Mouse (Mus musculus) heart, postnatal 0 days (tissue): ENCODE measurements at regions not wholly inside any gene's neighbourhood (a gene's known extent, or its start where the extent isn't known, plus 50 kb on each side); places are given as distances from the start of the nearest gene placed in this dataset.

Source experiments
- CTCF ChIP-seq: IDR thresholded peaks from 2 replicates; pipeline ENCODE4 v1.5.1; 2016; ENCODE audit warnings: antibody characterized with exemption, control low read depth, low read depth
- EP300 ChIP-seq: IDR thresholded peaks from 2 replicates; pipeline ENCODE4 v1.6.1; 2016; ENCODE audit warnings: antibody characterized with exemption, low read depth

DNA sequence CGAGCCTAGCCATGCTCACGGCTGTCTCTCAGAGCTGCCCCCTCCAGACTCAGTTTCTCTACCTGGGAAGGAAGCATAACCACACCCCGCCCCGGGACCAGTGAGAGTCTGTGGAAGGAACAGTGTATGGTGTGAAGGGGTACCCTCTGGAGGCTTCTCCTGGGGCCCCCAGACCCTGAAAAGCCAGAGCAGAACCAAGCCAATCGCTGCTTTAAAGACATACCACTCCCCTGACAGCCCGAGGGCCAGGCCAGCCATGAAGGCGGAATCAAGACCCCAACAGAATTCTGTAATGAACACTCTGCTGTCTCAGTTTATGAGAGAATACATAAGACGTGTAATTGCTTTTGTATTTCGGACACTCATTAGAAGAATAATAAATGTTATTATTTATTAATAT is 73.9 kb upstream of the Ppp2r5c start:
- TF ChIP-seq CTCF (no peak), EP300 (no peak)
